Mouse (Mus musculus): ENCODE measurements around the gene Psmd6. TPM values are rescaled to one million over a fixed set of nuclear protein-coding genes. Genes with fewer than 3 reads are reported as not detected.

Psmd6 gene
- 128 TPM for polyA plus RNA-seq (2015; fragmentation: Illumina TruSeq; extraction: RNeasy Lipid Tissue Mini Kit (QIAGEN cat#74804); ENCODE audit: insufficient read depth, low replicate concordance)

DNA sequence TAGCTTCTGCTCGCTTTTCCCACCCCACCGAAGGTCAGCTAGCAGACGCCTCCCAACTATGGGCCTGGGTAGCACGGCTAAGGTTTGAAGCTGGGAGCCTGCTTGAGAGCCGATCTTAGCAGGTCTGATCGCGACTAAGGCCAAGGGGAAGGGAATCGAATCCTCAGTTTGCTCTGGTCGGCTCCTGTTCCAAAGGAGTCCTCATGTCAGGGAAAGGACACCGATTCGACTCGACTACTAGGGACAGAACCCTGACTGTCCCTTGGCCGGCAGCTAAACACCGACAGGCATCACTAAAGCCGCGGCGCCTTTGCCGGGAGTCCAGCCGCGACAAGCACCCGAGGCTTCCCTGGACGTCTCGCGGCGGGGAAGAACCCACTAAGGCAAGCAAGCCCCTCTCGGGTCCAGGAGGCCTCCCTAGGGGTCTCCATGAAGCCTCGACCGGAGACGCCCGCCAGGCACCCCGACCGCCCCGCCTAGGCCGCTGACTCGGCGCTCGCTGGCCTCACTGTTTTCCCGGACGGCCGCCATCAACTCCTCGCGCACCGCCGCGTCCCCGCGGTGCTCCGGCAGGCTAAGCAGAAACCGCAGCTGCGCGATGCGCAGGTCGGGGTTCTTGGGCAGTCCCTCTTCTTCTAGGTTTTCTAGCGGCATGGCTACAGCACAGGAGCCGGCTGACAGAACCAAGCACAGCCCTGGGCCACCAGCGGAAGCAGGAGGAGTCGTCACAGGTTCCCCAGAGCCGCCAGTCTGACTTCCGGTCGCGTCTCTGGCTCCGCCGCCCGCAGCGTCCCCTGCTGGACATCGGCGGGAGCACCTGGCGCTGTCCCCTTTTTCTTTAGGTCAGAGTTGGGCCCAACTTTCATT is at the start of gene Psmd6:
Psmd6 (minus strand) TSS at position 755 of the 867 bp plus-strand sequence.

Other genes starting within 250 kb of the Psmd6 start
- gene Gm281, start 206.5 kb downstream of the Psmd6 start, polyA plus RNA-seq (2015; fragmentation: Illumina TruSeq; extraction: RNeasy Lipid Tissue Mini Kit (QIAGEN cat#74804); ENCODE audit: insufficient read depth, low replicate concordance): not detected
- gene Atxn7, start 159.5 kb downstream of the Psmd6 start, polyA plus RNA-seq (2015; fragmentation: Illumina TruSeq; extraction: RNeasy Lipid Tissue Mini Kit (QIAGEN cat#74804); ENCODE audit: insufficient read depth, low replicate concordance): 39.1 TPM
- 134 TPM for gene Thoc7, start 159.1 kb downstream of the Psmd6 start, polyA plus RNA-seq (2015; fragmentation: Illumina TruSeq; extraction: RNeasy Lipid Tissue Mini Kit (QIAGEN cat#74804); ENCODE audit: insufficient read depth, low replicate concordance)
- gene Olfr720, start 65.9 kb upstream of the Psmd6 start, polyA plus RNA-seq (2015; fragmentation: Illumina TruSeq; extraction: RNeasy Lipid Tissue Mini Kit (QIAGEN cat#74804); ENCODE audit: insufficient read depth, low replicate concordance): not detected
- not detected for gene Olfr31, start 201.8 kb upstream of the Psmd6 start, polyA plus RNA-seq (2015; fragmentation: Illumina TruSeq; extraction: RNeasy Lipid Tissue Mini Kit (QIAGEN cat#74804); ENCODE audit: insufficient read depth, low replicate concordance)
- 2.4 TPM for gene Il3ra, start 225.3 kb upstream of the Psmd6 start, polyA plus RNA-seq (2015; fragmentation: Illumina TruSeq; extraction: RNeasy Lipid Tissue Mini Kit (QIAGEN cat#74804); ENCODE audit: insufficient read depth, low replicate concordance)